10 mouse cellular contexts compared by ENCODE assay signal in the genomic region with DNA sequence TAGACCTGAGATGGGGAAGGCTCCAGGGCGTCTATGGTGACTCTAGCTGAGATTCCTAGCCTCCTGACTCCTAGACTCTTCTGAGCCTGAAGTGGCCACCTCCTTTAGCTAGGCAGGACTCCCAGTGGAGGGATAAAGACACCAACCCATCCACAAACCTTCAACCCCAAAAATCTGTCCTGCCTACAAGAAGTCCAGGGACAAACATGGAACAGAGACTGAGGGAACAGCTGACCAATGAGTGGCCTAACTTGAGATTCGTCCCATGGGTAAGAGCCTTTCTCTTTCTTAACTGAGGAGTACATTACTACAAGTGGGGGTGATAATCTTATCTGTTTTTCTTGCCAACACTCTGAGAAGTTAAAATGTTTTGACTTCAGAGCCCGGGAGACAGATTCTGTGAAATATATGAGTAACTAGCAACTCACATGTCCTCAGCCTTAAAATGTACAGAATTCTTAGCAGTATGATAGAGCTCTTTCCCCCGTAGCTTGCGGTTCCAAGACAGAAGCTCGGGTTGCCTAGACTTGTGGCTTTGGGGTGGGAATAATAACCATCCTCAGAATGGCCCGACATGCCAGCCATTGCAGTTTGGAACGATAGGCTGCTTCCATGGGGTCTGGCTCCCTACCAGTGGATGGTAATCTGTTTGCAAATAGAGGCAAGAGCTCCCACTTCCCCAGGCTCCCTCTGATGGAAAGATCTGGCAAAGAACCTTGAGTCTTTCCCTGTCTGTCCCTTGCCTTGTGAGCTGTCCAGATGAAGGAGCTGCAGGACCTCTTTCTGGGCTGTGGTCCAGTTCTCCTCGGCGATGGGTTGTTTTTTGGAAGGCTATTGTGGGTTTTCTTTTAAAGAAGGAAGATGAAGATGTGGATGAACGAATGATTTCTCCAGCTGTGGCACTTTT. TPM values are rescaled to one million over a fixed set of nuclear protein-coding genes. Genes with fewer than 3 reads are reported as not detected.
DNase-seq lines count a peak whose midpoint lies in the region; ATAC-seq lines count a peak whose summit lies in the region.
"Had no signal": no experiment of that assay in that cellular context is flagged by ENCODE, and none has a peak within 500 bp of the region (broad histone marks: within the 10 kb centered on the region; RNA-seq: fewer than 3 reads in every experiment).

No protein-coding gene starts in this region.

- H3K9ac ChIP-seq in embryonic facial prominence, embryonic 15.5 days = no peak overlapping the region
- H3K9ac ChIP-seq in heart, embryonic 15.5 days = no peak overlapping the region
- H3K9ac ChIP-seq in lung, embryonic 16.5 days (ENCODE audit: low read length) = no peak overlapping the region

- H3K27me3 ChIP-seq in embryonic facial prominence, embryonic 15.5 days = 0 out of 2 replicates have a peak, but pooled peaks cover 4% of the 10 kb centered on the region
- H3K27me3 ChIP-seq in heart, embryonic 15.5 days = no peaks in the 10 kb centered on the region
- H3K27me3 ChIP-seq in lung, embryonic 16.5 days (ENCODE audit: control insufficient read depth, insufficient read depth, low read depth, low read length) = no peaks in the 10 kb centered on the region

- H3K4me1 ChIP-seq in embryonic facial prominence, embryonic 15.5 days = peaks cover 27% of the 10 kb centered on the region
- peaks cover 31% of the 10 kb centered on the region for H3K4me1 ChIP-seq in heart, embryonic 15.5 days (replicated peaks)
- peaks cover 36% of the 10 kb centered on the region for H3K4me1 ChIP-seq in lung, embryonic 16.5 days (replicated peaks; ENCODE audit: control insufficient read depth, insufficient read depth, low read length)

- no peak overlapping the region for H3K4me3 ChIP-seq in embryonic facial prominence, embryonic 15.5 days (replicated peaks)
- H3K4me3 ChIP-seq in heart, embryonic 15.5 days = no peak overlapping the region
- H3K4me3 ChIP-seq in lung, embryonic 16.5 days (ENCODE audit: low read length) = no peak overlapping the region
- H3K4me3 ChIP-seq: myocyte had no signal

- DNase-seq in kidney, adult 11 months = peak; percentile 29
- DNase-seq in kidney, adult 9 months = no peak
- DNase-seq in frontal cortex, postnatal 10 days (ENCODE audit: low spot score in 2 of 2) = no peak
- no peak for DNase-seq in adrenal gland, postnatal 25 days
- DNase-seq in MN1 (ENCODE audit: low spot score) = no peak
- DNase-seq: cerebellum, adult 9-11 months had no signal

- H3K27ac ChIP-seq in embryonic facial prominence, embryonic 15.5 days (replicated peaks) = peak overlapping the region; percentile 12; the same call in 1 of the 2 replicates
- peak overlapping the region; percentile 72 for H3K27ac ChIP-seq in heart, embryonic 15.5 days
- peak overlapping the region; percentile 84 for H3K27ac ChIP-seq in lung, embryonic 16.5 days (ENCODE audit: low read length)

- ATAC-seq in embryonic facial prominence, embryonic 15.5 days (ENCODE audit: insufficient number of reproducible peaks, low FRiP score, low TSS enrichment, low read depth) = peak; percentile 55; the same call in 1 of the 2 replicates
- ATAC-seq in heart, embryonic 15.5 days (replicated peaks; ENCODE audit: insufficient number of reproducible peaks, insufficient read depth, low FRiP score, low read depth) = no peak
- peak; percentile 63 for ATAC-seq in lung, embryonic 16.5 days (ENCODE audit: low read depth)

- no peak overlapping the region for H3K4me2 ChIP-seq in embryonic facial prominence, embryonic 15.5 days (replicated peaks)
- no peak overlapping the region; the same call in 1 of the 2 replicates for H3K4me2 ChIP-seq in heart, embryonic 15.5 days
- H3K4me2 ChIP-seq in lung, embryonic 16.5 days (ENCODE audit: low read depth, low read length) = peak overlapping the region; percentile 27; the same call in 1 of the 2 replicates

- no peaks in the 10 kb centered on the region for H3K36me3 ChIP-seq in embryonic facial prominence, embryonic 15.5 days
- H3K36me3 ChIP-seq in heart, embryonic 15.5 days = no peaks in the 10 kb centered on the region
- no peaks in the 10 kb centered on the region for H3K36me3 ChIP-seq in lung, embryonic 16.5 days (ENCODE audit: control insufficient read depth, insufficient read depth, low read length)

- no peaks in the 10 kb centered on the region for H3K9me3 ChIP-seq in embryonic facial prominence, embryonic 15.5 days (replicated peaks)
- H3K9me3 ChIP-seq in heart, embryonic 15.5 days (replicated peaks) = no peaks in the 10 kb centered on the region
- no peaks in the 10 kb centered on the region for H3K9me3 ChIP-seq in lung, embryonic 16.5 days (ENCODE audit: control insufficient read depth, low read length)

- WGBS in embryonic facial prominence, embryonic 15.5 days = 48% methylated on average over 11 of the region's 11 CpGs
- 36% methylated on average over 11 of the region's 11 CpGs for WGBS in heart, embryonic 15.5 days
- 37% methylated on average over 11 of the region's 11 CpGs for WGBS in lung, embryonic 16.5 days

RNA-seq across cellular contexts. Expression of a gene that starts 30.8 kb away (rescaled TPM):
- polyA plus RNA-seq in embryonic facial prominence, embryonic 15.5 days (2015; fragmentation: Nextera tagmentation; extraction: Ambion mirVana) = 39.4 and 41.7 TPM in 2 replicates
- polyA plus RNA-seq in heart, embryonic 15.5 days (2015; fragmentation: Nextera tagmentation; extraction: Ambion mirVana) = 46.3 and 54.9 TPM in 2 replicates
- 108 and 115 TPM in 2 replicates for polyA plus RNA-seq in lung, embryonic 16.5 days (2015; fragmentation: Nextera tagmentation; extraction: Ambion mirVana)
- 30.2 and 35.5 TPM in 2 replicates for total RNA-seq in adrenal gland, postnatal 25 days (2021)

Comparison
In these comparisons a context has a peak if more than half of its experiments do, and no peak if none do; other contexts are left out.
1. H3K27ac ChIP-seq: peak in every context shown above with its lines; median percentile 84 in lung, embryonic 16.5 days; 72 in heart, embryonic 15.5 days; 12 in embryonic facial prominence, embryonic 15.5 days.